Mouse (Mus musculus) olfactory bulb, adult 2 months (tissue): Measurements from ENCODE around the gene Bcat1. TPM values are rescaled to one million over a fixed set of nuclear protein-coding genes. Genes with fewer than 3 reads are reported as not detected.

Experiments used
- H3K27ac ChIP-seq: fragments of 200-500 bp; 2 replicates; pipeline ENCODE4 v1.5.1; 2012; ENCODE audit warnings: low read depth, low read length; ENCODE audit not compliant: insufficient read depth
- H3K4me1 ChIP-seq: fragments of 200-500 bp; 2 replicates; pipeline ENCODE4 v1.6.1; 2012; ENCODE audit warnings: low read length; ENCODE audit not compliant: control insufficient read depth, insufficient read depth
- H3K4me3 ChIP-seq: fragments of 200-500 bp; 2 replicates; pipeline ENCODE4 v1.5.1; 2012; ENCODE audit warnings: mild to moderate bottlenecking, low read depth, low read length, moderate library complexity; ENCODE audit not compliant: insufficient read depth
- CTCF ChIP-seq: fragments of 200-500 bp; IDR thresholded peaks from 2 replicates; pipeline ENCODE4 v1.5.1; 2012; ENCODE audit warnings: low read depth, mild to moderate bottlenecking, low read length, moderate library complexity; ENCODE audit not compliant: insufficient read depth
- POLR2A ChIP-seq: fragments of 200-500 bp; IDR thresholded peaks from 2 replicates; pipeline ENCODE4 v1.6.1; 2012; ENCODE audit warnings: mild to moderate bottlenecking, low read depth, low read length, moderate library complexity; ENCODE audit not compliant: insufficient read depth
- WGBS: fragments of 180-500 bp; shearing (Covaris S2); methylation state at CpG from one replicate; pipeline ENCODE4 v1.1.7; 2018; 5-methylcytosine and 5-hydroxymethylcytosine counted together
- polyA plus RNA-seq: library from polyadenylated mRNA; stranded (reverse); fragments of >200 nt; gene quantifications from 2 replicates; pipeline ENCODE4 v1.2.4, GENCODE M21; 2012; ENCODE audit warnings: low replicate concordance; ENCODE audit not compliant: missing spikeins, insufficient read depth, insufficient read length

The Bcat1 gene
- polyA plus RNA-seq, 1 experiment: not detected

DNA sequence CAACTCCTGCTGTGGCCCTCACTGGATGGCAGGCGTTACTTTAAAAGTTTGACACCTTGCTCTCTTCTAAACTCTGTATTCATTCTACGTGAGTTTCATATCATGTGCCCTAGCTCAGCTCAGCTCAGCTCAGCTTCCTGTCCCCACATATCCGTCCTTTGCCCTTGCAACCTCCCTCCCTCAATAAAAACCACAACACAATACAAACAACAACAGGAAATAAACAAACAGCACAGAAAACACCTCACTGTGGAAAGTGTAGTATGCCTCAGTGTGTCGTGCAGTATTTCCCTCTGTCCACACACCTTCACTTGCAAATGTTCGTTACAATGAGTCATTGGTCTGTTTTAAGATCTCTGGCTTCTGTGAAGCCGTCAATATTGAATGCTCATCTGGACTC, 123.1 kb downstream of the Bcat1 start:
- Histone ChIP-seq H3K4me3 (no peak overlapping the region), H3K4me1 (no peaks in the 10 kb centered on the region), H3K27ac (no peak overlapping the region)
- TF ChIP-seq POLR2A: no peak
- no peak for TF ChIP-seq CTCF
- 96% methylated on average over 6 of the region's 6 CpGs for WGBS

DNA sequence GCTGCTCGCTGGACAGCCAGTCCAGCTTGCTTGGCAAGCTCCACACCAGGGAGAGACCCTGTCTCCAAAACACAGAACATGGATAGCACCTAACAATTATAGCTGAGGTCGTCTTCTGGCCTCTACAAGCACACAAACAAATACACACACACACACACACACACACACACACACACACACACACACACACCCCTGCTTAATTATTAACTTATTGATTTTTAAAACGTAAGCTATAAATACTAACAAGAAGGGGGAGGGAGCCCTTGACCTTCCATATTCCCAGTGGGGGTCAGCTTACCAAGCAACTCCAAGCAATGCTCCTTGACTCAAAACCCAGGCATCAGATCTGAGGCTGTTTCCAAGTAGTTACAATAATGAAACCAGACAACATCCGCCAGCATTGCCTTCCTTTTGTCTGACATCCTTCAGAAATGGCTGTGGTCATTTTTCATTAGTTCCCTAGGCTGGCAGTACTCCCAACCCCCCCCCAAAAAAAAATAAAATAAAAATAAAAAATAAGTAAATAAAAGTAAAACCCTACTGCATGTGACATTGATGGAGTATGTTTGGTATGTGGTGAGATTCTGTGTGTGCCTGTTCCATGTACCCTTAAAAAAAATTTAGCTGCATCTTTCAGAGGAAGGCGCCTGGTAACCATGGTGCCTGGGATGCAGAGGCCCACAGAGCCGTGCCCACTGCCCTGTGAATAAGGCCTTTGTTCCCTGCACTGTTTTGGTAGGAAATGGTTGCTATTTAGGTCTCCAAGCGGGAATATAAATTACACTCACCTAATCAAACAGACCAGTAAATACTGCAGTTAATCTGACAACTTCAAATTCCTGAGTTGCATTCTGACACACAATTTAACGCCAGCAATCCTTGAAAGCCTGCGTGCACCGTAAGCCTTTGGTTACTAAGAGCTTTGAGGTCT, 131.3 kb downstream of the Bcat1 start:
- no peak overlapping the region for H3K27ac ChIP-seq
- H3K4me1 ChIP-seq: peaks cover 4% of the 10 kb centered on the region
- H3K4me3 ChIP-seq: no peak overlapping the region
- TF ChIP-seq POLR2A (no peak), CTCF (no peak)
- WGBS: 66% methylated on average over 10 of the region's 10 CpGs

Other genes starting within 250 kb of the Bcat1 start
- 343 TPM in 1 of 2 replicates, not detected in the other for gene Lrmp, start 39.5 kb upstream of the Bcat1 start, polyA plus RNA-seq
- not detected in 2 replicates for gene Casc1, start 134.8 kb upstream of the Bcat1 start, polyA plus RNA-seq
- not detected in 2 replicates for gene Etfrf1, start 134.9 kb upstream of the Bcat1 start, polyA plus RNA-seq
- 261 and 295 TPM in 2 replicates for gene Kras, start 174.1 kb upstream of the Bcat1 start, polyA plus RNA-seq